Mouse (Mus musculus): ENCODE data around the gene Mamld1. TPM values are rescaled to one million over a fixed set of nuclear protein-coding genes. Genes with fewer than 3 reads are reported as not detected.

Mamld1 gene
- total and polyA plus RNA-seq, 2 experiments from 2014 or later = 5.5 to 13.7 TPM

- Histone ChIP-seq H3K4me1 (ENCODE audit: insufficient read depth, low read length) (no peaks in the 10 kb centered on the region), H3K4me3 (ENCODE audit: low read depth, low read length) (no peak overlapping the region), H3K27ac (ENCODE audit: low read depth, low read length) (no peak overlapping the region), H3K4me2 (ENCODE audit: low read depth, low read length, poor library complexity, severe bottlenecking) (no peak overlapping the region), H3K27me3 (ENCODE audit: insufficient read depth, low read length) (no peaks in the 10 kb centered on the region), H3K9ac (replicated peaks; ENCODE audit: low read length, poor library complexity, severe bottlenecking) (no peak overlapping the region), H3K36me3 (ENCODE audit: insufficient read depth, low read length) (no peaks in the 10 kb centered on the region), H3K9me3 (ENCODE audit: low read length) (no peaks in the 10 kb centered on the region)
- ATAC-seq (ENCODE audit: low FRiP score) (no peak), DNase-seq (ENCODE audit: low spot score) (peak; percentile 37)
- 56% methylated on average over 4 of the region's 4 CpGs for WGBS
- TF ChIP-seq CTCF (IDR thresholded peaks at IDR 0.05) = no peak
Measured at GRCm38 (mm10) chrX:71085092-71085807, 35.2 kb downstream of the Mamld1 start.

GRCm38 (mm10) chrX:71087370-71088079 is 37.5 kb downstream of the Mamld1 start:
- Histone ChIP-seq H3K27ac (ENCODE audit: low read depth, low read length) (no peak overlapping the region), H3K9ac (replicated peaks; ENCODE audit: low read length, poor library complexity, severe bottlenecking) (no peak overlapping the region), H3K27me3 (ENCODE audit: insufficient read depth, low read length) (no peaks in the 10 kb centered on the region), H3K9me3 (ENCODE audit: low read length) (no peaks in the 10 kb centered on the region), H3K4me2 (ENCODE audit: low read depth, low read length, poor library complexity, severe bottlenecking) (no peak overlapping the region), H3K36me3 (ENCODE audit: insufficient read depth, low read length) (no peaks in the 10 kb centered on the region), H3K4me3 (ENCODE audit: low read depth, low read length) (no peak overlapping the region), H3K4me1 (ENCODE audit: insufficient read depth, low read length) (no peaks in the 10 kb centered on the region)
- WGBS = 73% methylated on average over 4 of the region's 4 CpGs
- DNase-seq (ENCODE audit: low spot score) (no peak), ATAC-seq (ENCODE audit: low FRiP score) (no peak)
- no peak for TF ChIP-seq CTCF (IDR thresholded peaks at IDR 0.05)

- 50% methylated on average over 3 of the region's 3 CpGs for WGBS
- Histone ChIP-seq H3K36me3 (ENCODE audit: insufficient read depth, low read length) (no peaks in the 10 kb centered on the region), H3K27me3 (ENCODE audit: insufficient read depth, low read length) (no peaks in the 10 kb centered on the region), H3K9ac (replicated peaks; ENCODE audit: low read length, poor library complexity, severe bottlenecking) (no peak overlapping the region), H3K9me3 (ENCODE audit: low read length) (no peaks in the 10 kb centered on the region), H3K4me3 (ENCODE audit: low read depth, low read length) (no peak overlapping the region), H3K4me1 (ENCODE audit: insufficient read depth, low read length) (no peaks in the 10 kb centered on the region), H3K27ac (ENCODE audit: low read depth, low read length) (no peak overlapping the region), H3K4me2 (ENCODE audit: low read depth, low read length, poor library complexity, severe bottlenecking) (no peak overlapping the region)
- DNase-seq (ENCODE audit: low spot score) (peak; percentile 18), ATAC-seq (ENCODE audit: low FRiP score) (no peak)
- TF ChIP-seq CTCF (IDR thresholded peaks at IDR 0.05) = no peak
Measured at GRCm38 (mm10) chrX:71088080-71088414, 38.0 kb downstream of the Mamld1 start.

GRCm38 (mm10) chrX:71105820-71106219 is 55.8 kb downstream of the Mamld1 start:
- no peak for ATAC-seq (ENCODE audit: low FRiP score)
- Histone ChIP-seq H3K27me3 (ENCODE audit: insufficient read depth, low read length) (no peaks in the 10 kb centered on the region), H3K9ac (replicated peaks; ENCODE audit: low read length, poor library complexity, severe bottlenecking) (no peak overlapping the region), H3K4me2 (ENCODE audit: low read depth, low read length, poor library complexity, severe bottlenecking) (no peak overlapping the region), H3K27ac (ENCODE audit: low read depth, low read length) (no peak overlapping the region), H3K9me3 (ENCODE audit: low read length) (no peaks in the 10 kb centered on the region), H3K36me3 (ENCODE audit: insufficient read depth, low read length) (no peaks in the 10 kb centered on the region), H3K4me3 (ENCODE audit: low read depth, low read length) (no peak overlapping the region), H3K4me1 (ENCODE audit: insufficient read depth, low read length) (no peaks in the 10 kb centered on the region)
- TF ChIP-seq CTCF (IDR thresholded peaks at IDR 0.05) = no peak
- no peak for DNase-seq (ENCODE audit: low spot score)

- Histone ChIP-seq H3K27me3 (ENCODE audit: insufficient read depth, low read length) (no peaks in the 10 kb centered on the region), H3K36me3 (ENCODE audit: insufficient read depth, low read length) (no peaks in the 10 kb centered on the region), H3K9me3 (ENCODE audit: low read length) (no peaks in the 10 kb centered on the region), H3K9ac (replicated peaks; ENCODE audit: low read length, poor library complexity, severe bottlenecking) (no peak overlapping the region), H3K4me3 (ENCODE audit: low read depth, low read length) (no peak overlapping the region), H3K27ac (ENCODE audit: low read depth, low read length) (no peak overlapping the region), H3K4me2 (ENCODE audit: low read depth, low read length, poor library complexity, severe bottlenecking) (no peak overlapping the region), H3K4me1 (ENCODE audit: insufficient read depth, low read length) (no peaks in the 10 kb centered on the region)
- no peak for TF ChIP-seq CTCF (IDR thresholded peaks at IDR 0.05)
- DNase-seq (ENCODE audit: low spot score) (no peak), ATAC-seq (ENCODE audit: low FRiP score) (no peak)
- 81% methylated on average over 4 of the region's 4 CpGs for WGBS
Measured at GRCm38 (mm10) chrX:71106392-71106791, 56.3 kb downstream of the Mamld1 start.

- H3K4me2 ChIP-seq (ENCODE audit: low read depth, low read length, poor library complexity, severe bottlenecking) = no peak overlapping the region
- no peak for ATAC-seq (ENCODE audit: low FRiP score)
- no peak for DNase-seq (ENCODE audit: low spot score)
- TF ChIP-seq CTCF (IDR thresholded peaks at IDR 0.05) = no peak
- no peaks in the 10 kb centered on the region for H3K36me3 ChIP-seq (ENCODE audit: insufficient read depth, low read length)
- WGBS = 85% methylated on average over 4 of the region's 4 CpGs
- no peak overlapping the region for H3K9ac ChIP-seq (replicated peaks; ENCODE audit: low read length, poor library complexity, severe bottlenecking)
- no peak overlapping the region for H3K27ac ChIP-seq (ENCODE audit: low read depth, low read length)
- no peaks in the 10 kb centered on the region for H3K9me3 ChIP-seq (ENCODE audit: low read length)
- no peaks in the 10 kb centered on the region for H3K27me3 ChIP-seq (ENCODE audit: insufficient read depth, low read length)
- no peak overlapping the region for H3K4me3 ChIP-seq (ENCODE audit: low read depth, low read length)
- no peaks in the 10 kb centered on the region for H3K4me1 ChIP-seq (ENCODE audit: insufficient read depth, low read length)
Measured at GRCm38 (mm10) chrX:71108056-71108735, 58.1 kb downstream of the Mamld1 start.
